Mouse (Mus musculus) liver, embryonic 11.5 days (tissue): ENCODE measurements around the gene Plxnc1. TPM values are rescaled to one million over a fixed set of nuclear protein-coding genes. Genes with fewer than 3 reads are reported as not detected.

ENCODE experiments used
- ATAC-seq: fragments of 200-750 bp; cut with Nextera tagmentation; replicated peaks from 2 replicates; pipeline ENCODE4 v1.8.0; 2017; ENCODE audit warnings: moderate number of reproducible peaks, mild to moderate bottlenecking, moderate TSS enrichment, moderate library complexity; ENCODE audit not compliant: low FRiP score
- DNase-seq: peaks from one replicate; pipeline ENCODE4 v3.0.0-alpha.2; 2017; ENCODE audit warnings: low spot score
- H3K27ac ChIP-seq: fragments of 300-500 bp; sonication (generic); 2 replicates; pipeline ENCODE4 v1.5.1; 2014; ENCODE audit warnings: mild to moderate bottlenecking, low read depth, low read length, control low read depth
- H3K27me3 ChIP-seq: fragments of 300-500 bp; sonication (generic); replicated peaks from 2 replicates; pipeline ENCODE4 v1.6.1; 2014; ENCODE audit warnings: low read length, mixed read lengths; ENCODE audit not compliant: control insufficient read depth, insufficient read depth
- H3K36me3 ChIP-seq: fragments of 300-500 bp; sonication (generic); 2 replicates; pipeline ENCODE4 v1.6.1; 2014; ENCODE audit warnings: mild to moderate bottlenecking, low read length, moderate library complexity, mixed read lengths; ENCODE audit not compliant: control insufficient read depth, insufficient read depth
- H3K4me1 ChIP-seq: fragments of 300-500 bp; sonication (generic); replicated peaks from 2 replicates; pipeline ENCODE4 v1.6.1; 2014; ENCODE audit warnings: low read length, mixed read lengths; ENCODE audit not compliant: control insufficient read depth, insufficient read depth
- H3K4me2 ChIP-seq: fragments of 300-500 bp; sonication (generic); 2 replicates; pipeline ENCODE4 v1.6.1; 2014; ENCODE audit warnings: mild to moderate bottlenecking, control low read depth, moderate library complexity
- H3K4me3 ChIP-seq: fragments of 300-500 bp; sonication (generic); 2 replicates; pipeline ENCODE4 v1.5.1; 2014; ENCODE audit warnings: low read depth, low read length, control low read depth
- H3K9ac ChIP-seq: fragments of 300-500 bp; sonication (generic); 2 replicates; pipeline ENCODE4 v1.6.1; 2014; ENCODE audit warnings: low read depth, low read length, control low read depth
- H3K9me3 ChIP-seq: fragments of 300-500 bp; sonication (generic); 2 replicates; pipeline ENCODE4 v1.6.1; 2016; ENCODE audit warnings: low read length, inconsistent platforms, mixed read lengths; ENCODE audit not compliant: control insufficient read depth
- WGBS: fragments of 180-500 bp; shearing (Covaris S2); extraction: QIAGEN DNeasy Blood & Tissue Kit; methylation state at CpG from one replicate; pipeline ENCODE4 v1.1.7; 2014; 5-methylcytosine and 5-hydroxymethylcytosine counted together
- polyA plus RNA-seq: library from polyadenylated mRNA; unstranded; fragments of >200 nt; fragmentation: Nextera tagmentation; extraction: Ambion mirVana; gene quantifications from 2 replicates; pipeline ENCODE4 v1.2.1, GENCODE M21; 2014

Plxnc1 gene
- 5.3 and 6.0 TPM in 2 replicates for polyA plus RNA-seq

GRCm38 (mm10) chr10:94944691-94945205 lies at the start of gene Plxnc1:
TSS of gene Plxnc1 (minus strand) at chr10:94944835.
- H3K4me2 ChIP-seq: peak within 1 kb of the TSS; percentile 94
- DNase-seq: peak; percentile 74
- peak within 1 kb of the TSS; percentile 49; the same call in 1 of the 2 replicates for H3K27ac ChIP-seq
- peaks cover 33% of the 10 kb centered on the region for H3K4me1 ChIP-seq
- peak within 1 kb of the TSS; percentile 82 for H3K9ac ChIP-seq
- H3K4me3 ChIP-seq: peak within 1 kb of the TSS; percentile 84
- peaks cover 25% of the 10 kb centered on the region for H3K27me3 ChIP-seq
- no peaks in the 10 kb centered on the region for H3K36me3 ChIP-seq
- WGBS: under 1% methylated on average over 41 of the region's 57 CpGs
- peak; percentile 52 for ATAC-seq
- H3K9me3 ChIP-seq: no peaks in the 10 kb centered on the region

- H3K27me3 ChIP-seq: no peaks in the 10 kb centered on the region
- no peaks in the 10 kb centered on the region for H3K4me1 ChIP-seq
- H3K4me2 ChIP-seq: peak overlapping the region; percentile 53
- H3K36me3 ChIP-seq: no peaks in the 10 kb centered on the region
- H3K9me3 ChIP-seq: no peaks in the 10 kb centered on the region
- DNase-seq: peak; percentile 76
- no peak overlapping the region for H3K4me3 ChIP-seq
- WGBS: 10% methylated on average over 9 of the region's 9 CpGs
- no peak for ATAC-seq
- H3K9ac ChIP-seq: no peak overlapping the region
- H3K27ac ChIP-seq: no peak overlapping the region
Measured at GRCm38 (mm10) chr10:94992127-94992526, 47.5 kb upstream of the Plxnc1 start.

DNA sequence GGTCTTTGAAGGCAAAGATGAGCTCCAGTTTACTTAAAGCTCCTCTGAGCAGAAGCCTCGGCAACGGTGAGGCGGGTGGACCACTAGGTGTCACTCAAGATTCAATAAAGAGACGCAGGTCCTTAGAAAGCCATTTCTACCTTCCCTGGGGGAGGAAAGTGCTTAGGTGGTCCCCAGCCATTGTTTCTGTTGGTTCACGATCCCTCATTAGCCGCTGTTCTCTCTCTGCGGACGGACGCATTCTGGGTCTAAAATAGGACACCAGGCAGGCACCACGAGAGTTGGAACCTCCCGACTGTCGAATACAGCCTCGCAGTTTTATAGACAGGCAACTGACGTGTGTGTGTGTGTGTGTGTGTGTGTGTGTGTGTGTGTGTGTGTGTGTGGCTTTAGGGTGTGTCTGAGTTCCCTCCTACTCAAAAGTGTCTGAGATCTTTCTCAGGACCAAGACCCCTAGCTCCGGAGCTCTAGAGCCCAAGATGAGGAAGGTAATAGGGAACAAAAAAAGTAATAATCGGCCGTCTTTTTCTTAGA lies 47.0 kb upstream of the Plxnc1 start:
- Histone ChIP-seq H3K4me3 (0 out of 2 replicates have a peak overlapping the region, but pooled peaks have one; percentile 15), H3K4me2 (peak overlapping the region; percentile 53), H3K27ac (no peak overlapping the region), H3K9ac (no peak overlapping the region), H3K27me3 (no peaks in the 10 kb centered on the region), H3K36me3 (no peaks in the 10 kb centered on the region), H3K4me1 (no peaks in the 10 kb centered on the region), H3K9me3 (no peaks in the 10 kb centered on the region)
- WGBS: 24% methylated on average over 17 of the region's 17 CpGs
- ATAC-seq: no peak
- peak; percentile 54 for DNase-seq

DNA sequence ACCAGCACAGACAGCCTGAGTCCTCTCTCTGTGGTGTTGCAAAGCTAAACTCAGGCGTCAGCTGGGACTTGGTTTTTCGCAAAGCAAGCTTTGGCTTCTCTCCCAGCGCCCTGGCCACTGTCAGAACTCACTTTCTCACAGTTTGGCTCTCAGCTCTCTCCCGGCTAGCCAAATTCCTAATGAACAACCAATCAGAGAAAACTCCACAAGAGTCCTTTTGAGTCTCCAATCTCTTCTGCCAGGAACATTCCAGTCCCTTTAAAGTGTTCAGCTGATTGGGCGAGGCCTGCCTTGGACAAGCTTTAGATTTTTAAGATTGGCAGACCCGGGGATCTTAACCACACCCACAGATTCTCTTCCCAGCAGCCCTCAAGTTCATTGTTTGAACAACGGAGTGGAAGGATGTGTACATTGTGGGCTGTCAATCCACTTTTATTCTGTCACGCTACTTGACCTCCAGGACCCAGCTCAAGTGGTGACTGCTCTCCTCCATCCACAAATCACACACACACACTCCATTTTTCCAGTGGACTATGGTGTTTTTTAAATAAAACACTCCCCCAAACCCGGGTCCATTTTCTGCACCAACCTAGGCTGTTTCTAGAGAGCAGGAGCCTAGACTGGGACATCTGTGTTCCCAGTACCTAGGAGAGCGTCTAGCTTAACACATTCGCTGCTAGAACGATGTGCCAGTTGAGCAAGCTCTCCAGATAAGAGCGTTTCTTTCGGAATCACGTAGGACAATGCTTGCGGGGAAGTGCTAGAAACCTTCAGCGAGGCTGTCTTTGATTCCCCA lies 46.3 kb upstream of the Plxnc1 start:
- ATAC-seq: no peak
- no peak overlapping the region for H3K9ac ChIP-seq
- H3K27ac ChIP-seq: no peak overlapping the region
- no peak for DNase-seq
- no peak overlapping the region for H3K4me3 ChIP-seq
- WGBS: 27% methylated on average over 17 of the region's 17 CpGs
- no peaks in the 10 kb centered on the region for H3K9me3 ChIP-seq
- peak overlapping the region; percentile 53 for H3K4me2 ChIP-seq
- H3K4me1 ChIP-seq: no peaks in the 10 kb centered on the region
- H3K27me3 ChIP-seq: no peaks in the 10 kb centered on the region
- no peaks in the 10 kb centered on the region for H3K36me3 ChIP-seq

GRCm38 (mm10) chr10:94989321-94989720 lies 44.7 kb upstream of the Plxnc1 start:
- no peaks in the 10 kb centered on the region for H3K36me3 ChIP-seq
- no peaks in the 10 kb centered on the region for H3K27me3 ChIP-seq
- H3K4me1 ChIP-seq: no peaks in the 10 kb centered on the region
- ATAC-seq: no peak
- H3K4me2 ChIP-seq: no peak overlapping the region
- no peak overlapping the region for H3K27ac ChIP-seq
- H3K9ac ChIP-seq: no peak overlapping the region
- 73% methylated on average over 5 of the region's 5 CpGs for WGBS
- no peaks in the 10 kb centered on the region for H3K9me3 ChIP-seq
- H3K4me3 ChIP-seq: no peak overlapping the region
- no peak for DNase-seq

- Histone ChIP-seq H3K9me3 (no peaks in the 10 kb centered on the region), H3K27ac (no peak overlapping the region), H3K4me2 (no peak overlapping the region), H3K27me3 (no peaks in the 10 kb centered on the region), H3K9ac (no peak overlapping the region), H3K4me1 (no peaks in the 10 kb centered on the region), H3K4me3 (no peak overlapping the region), H3K36me3 (no peaks in the 10 kb centered on the region)
- DNase-seq (no peak), ATAC-seq (no peak)
- WGBS: 29% methylated on average over 1 of the region's 1 CpGs
Measured at GRCm38 (mm10) chr10:94985103-94985502, 40.5 kb upstream of the Plxnc1 start.

- Histone ChIP-seq H3K9ac (no peak overlapping the region), H3K4me2 (no peak overlapping the region), H3K36me3 (no peaks in the 10 kb centered on the region), H3K4me3 (no peak overlapping the region), H3K9me3 (no peaks in the 10 kb centered on the region), H3K27ac (no peak overlapping the region), H3K27me3 (no peaks in the 10 kb centered on the region), H3K4me1 (no peaks in the 10 kb centered on the region)
- WGBS: 79% methylated on average over 8 of the region's 8 CpGs
- DNase-seq (no peak), ATAC-seq (no peak)
Measured at GRCm38 (mm10) chr10:94982528-94982927, 37.9 kb upstream of the Plxnc1 start.

DNA sequence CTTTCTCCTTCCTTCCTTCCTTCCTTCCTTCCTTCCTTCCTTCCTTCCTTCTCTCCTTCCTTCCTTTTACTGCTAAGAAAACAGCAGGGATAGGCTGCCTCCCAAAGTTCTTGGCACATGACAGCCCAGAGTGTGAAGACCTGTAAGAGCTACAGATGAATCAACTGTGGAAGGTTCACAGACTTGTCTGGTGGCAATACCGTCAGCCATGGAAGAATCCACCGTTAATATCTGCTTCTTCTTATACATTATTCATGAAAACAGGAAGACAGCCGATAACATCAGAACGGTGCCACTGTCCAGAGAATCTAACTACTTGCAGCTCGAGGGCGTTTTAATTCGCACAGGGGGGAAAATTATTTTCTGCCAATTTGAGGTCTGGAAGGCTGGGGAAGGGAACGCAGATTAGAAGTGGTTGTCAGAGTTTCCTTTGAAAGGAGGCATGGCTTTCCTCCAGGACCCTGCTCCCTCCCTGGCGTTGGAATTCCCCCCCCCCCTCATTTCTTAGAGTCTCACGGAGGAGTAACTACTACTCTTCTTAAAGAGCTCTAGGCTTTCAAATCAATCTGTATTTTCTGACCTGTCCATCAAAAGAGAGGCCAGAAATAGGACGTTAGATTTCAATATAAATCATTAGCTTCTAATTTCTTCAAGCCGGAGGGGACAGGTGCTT lies 37.0 kb upstream of the Plxnc1 start:
- DNase-seq (no peak), ATAC-seq (no peak)
- H3K4me3 ChIP-seq: no peak overlapping the region
- H3K9ac ChIP-seq: no peak overlapping the region
- H3K27ac ChIP-seq: no peak overlapping the region
- no peaks in the 10 kb centered on the region for H3K4me1 ChIP-seq
- H3K4me2 ChIP-seq: no peak overlapping the region
- 63% methylated on average over 12 of the region's 12 CpGs for WGBS
- no peaks in the 10 kb centered on the region for H3K9me3 ChIP-seq
- H3K36me3 ChIP-seq: no peaks in the 10 kb centered on the region
- H3K27me3 ChIP-seq: no peaks in the 10 kb centered on the region
